Mouse (Mus musculus) 3134 (cell line): ENCODE measurements around the gene Clec1b.

Source experiments
- DNase-seq: peaks from one replicate; pipeline ENCODE4 v3.0.0-alpha.2; 2011; ENCODE audit warnings: low spot score; ENCODE audit not compliant: insufficient read length; ENCODE audit errors: extremely low read depth

Gene Clec1b

GRCm38 (mm10) chr6:129396997-129397396, at the start of gene Clec1b:
Clec1b (plus strand) TSS chr6:129397297.
- no peak for DNase-seq

GRCm38 (mm10) chr6:129349524-129350352, 47.4 kb upstream of the Clec1b start:
- no peak for DNase-seq

GRCm38 (mm10) chr6:129351091-129351490, 46.0 kb upstream of the Clec1b start:
- no peak for DNase-seq

- no peak for DNase-seq
Observed at GRCm38 (mm10) chr6:129355774-129356173, 41.3 kb upstream of the Clec1b start.

- DNase-seq: no peak
Observed at GRCm38 (mm10) chr6:129356430-129356829, 40.7 kb upstream of the Clec1b start.

GRCm38 (mm10) chr6:129359515-129359914, 37.6 kb upstream of the Clec1b start:
- no peak for DNase-seq

- no peak for DNase-seq
Observed at GRCm38 (mm10) chr6:129363942-129364341, 33.2 kb upstream of the Clec1b start.

- peak; percentile 27 for DNase-seq
Observed at GRCm38 (mm10) chr6:129365959-129366359, 31.1 kb upstream of the Clec1b start.

- DNase-seq: no peak
Observed at GRCm38 (mm10) chr6:129369374-129370132, 27.5 kb upstream of the Clec1b start.

GRCm38 (mm10) chr6:129374937-129375471, 22.1 kb upstream of the Clec1b start:
- no peak for DNase-seq

GRCm38 (mm10) chr6:129380454-129380853, 16.6 kb upstream of the Clec1b start:
- DNase-seq: no peak

- no peak for DNase-seq
Observed at GRCm38 (mm10) chr6:129381736-129382135, 15.4 kb upstream of the Clec1b start.

GRCm38 (mm10) chr6:129383466-129383865, 13.6 kb upstream of the Clec1b start:
- DNase-seq: no peak

- DNase-seq: no peak
Observed at GRCm38 (mm10) chr6:129385000-129385399, 12.1 kb upstream of the Clec1b start.

GRCm38 (mm10) chr6:129385774-129386173, 11.3 kb upstream of the Clec1b start, which contains the start of gene Clec12b:
Clec12b (minus strand) TSS chr6:129385874.
- DNase-seq: no peak

- no peak for DNase-seq
Observed at GRCm38 (mm10) chr6:129393087-129393720, 3.9 kb upstream of the Clec1b start.

- no peak for DNase-seq
Observed at GRCm38 (mm10) chr6:129393732-129394131, 3.4 kb upstream of the Clec1b start.

GRCm38 (mm10) chr6:129399945-129400344, 2.8 kb downstream of the Clec1b start:
- no peak for DNase-seq

- DNase-seq: no peak
Observed at GRCm38 (mm10) chr6:129402404-129402803, 5.3 kb downstream of the Clec1b start.

GRCm38 (mm10) chr6:129403391-129403790, 6.3 kb downstream of the Clec1b start:
- DNase-seq: no peak

- no peak for DNase-seq
Observed at GRCm38 (mm10) chr6:129405999-129406398, 8.9 kb downstream of the Clec1b start.
